Mouse (Mus musculus) regulatory T cell (primary cell): Measurements from ENCODE around the gene Nav2.

Source experiments
- in situ Hi-C: fragments of 300-600 bp; cut with MboI, MseI; formaldehyde crosslinking; loops from one replicate; pipeline ENCODE4 v1.15.1; 2025; ENCODE audit warnings: high pct_unique_total_duplicates

The Nav2 gene

GRCm38 (mm10) chr7:48908521-48909341, at the start of gene Nav2:
Gene Nav2 (plus strand): TSS chr7:48908716.
- in situ Hi-C loops: no loop called here

GRCm38 (mm10) chr7:48859362-48859761, 49.2 kb upstream of the Nav2 start:
- in situ Hi-C loops: no loop called here

DNA sequence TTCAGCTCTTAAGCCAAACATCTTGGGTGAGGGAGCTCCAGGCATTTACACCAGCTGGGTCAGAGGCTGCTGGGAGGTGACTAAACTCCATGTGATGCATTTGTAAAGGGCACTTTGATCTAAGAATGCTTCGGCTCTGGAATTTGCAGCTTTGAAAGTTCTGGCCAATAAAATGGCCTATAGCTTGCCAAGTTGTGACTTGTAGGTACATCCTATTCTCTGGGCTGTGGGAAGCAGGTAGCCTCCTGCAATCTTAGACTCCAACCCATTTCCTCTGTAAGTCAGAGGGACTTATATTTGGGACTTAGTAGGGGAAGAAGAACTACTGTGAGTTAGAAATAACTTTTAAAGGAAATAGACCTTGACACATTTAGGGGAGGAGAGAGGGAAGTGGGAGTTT, 47.6 kb upstream of the Nav2 start:
- in situ Hi-C loops: no loop called here

- in situ Hi-C loops: no loop called here
Measured at GRCm38 (mm10) chr7:48861796-48862195, 46.7 kb upstream of the Nav2 start.

DNA sequence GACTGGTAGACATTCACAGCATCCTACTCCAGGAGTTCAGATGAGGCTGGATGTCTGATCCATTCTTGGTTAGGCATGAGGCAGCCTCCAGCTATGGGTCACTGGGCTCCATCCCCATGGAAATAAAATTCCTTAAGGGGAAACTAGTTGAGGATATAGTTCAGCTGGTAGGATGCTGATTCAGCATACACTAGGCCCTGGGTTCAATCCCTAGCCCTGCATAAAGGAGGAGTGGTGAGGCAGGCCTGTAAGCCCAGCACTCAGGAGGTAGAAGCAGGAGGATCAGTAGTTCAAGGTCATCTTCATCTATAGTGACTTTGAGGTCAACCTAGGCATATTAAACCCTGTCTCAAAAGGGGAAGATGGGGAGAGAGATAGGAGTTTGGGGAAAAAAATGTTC, 44.3 kb upstream of the Nav2 start:
- in situ Hi-C loops: no loop called here

GRCm38 (mm10) chr7:48864671-48865458, 43.7 kb upstream of the Nav2 start:
- in situ Hi-C loops: no loop called here

GRCm38 (mm10) chr7:48867576-48867975, 40.9 kb upstream of the Nav2 start:
- in situ Hi-C loops: no loop called here

GRCm38 (mm10) chr7:48870144-48870543, 38.4 kb upstream of the Nav2 start:
- in situ Hi-C loops: loop anchor here (5.0 to 10.0 kb wide), 2 partner anchors 118 to 905 kb away; partner anchors contain the start of gene Prmt3

GRCm38 (mm10) chr7:48870579-48871180, 37.8 kb upstream of the Nav2 start:
- in situ Hi-C loops: loop anchor here (5.0 to 10.0 kb wide), 2 partner anchors 118 to 904 kb away; partner anchors contain the start of gene Prmt3

DNA sequence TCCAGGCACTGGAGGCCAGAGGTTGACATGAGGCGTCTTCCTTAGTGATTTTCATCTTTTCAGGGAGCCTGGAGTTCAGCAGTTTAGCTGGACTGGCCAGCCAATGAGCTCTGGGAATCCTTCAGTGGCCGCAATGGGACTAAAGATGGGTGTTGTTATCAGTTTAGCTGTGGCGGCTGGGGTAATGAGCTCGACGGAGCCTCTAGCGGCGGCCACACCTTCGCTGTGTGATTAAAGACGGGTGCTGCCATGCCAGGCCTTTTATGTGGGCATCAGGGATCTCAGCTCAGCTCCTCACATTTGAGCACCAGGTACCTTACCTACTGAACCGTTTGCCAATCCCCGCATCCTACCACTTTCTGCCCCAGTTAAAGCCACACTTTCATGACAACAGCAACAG, 37.2 kb upstream of the Nav2 start:
- in situ Hi-C loops: loop anchor here (5.0 to 10.0 kb wide), 2 partner anchors 119 to 904 kb away; partner anchors contain the start of gene Prmt3

- in situ Hi-C loops: loop anchor here (10.0 kb wide), 1 partner anchor 900 kb away; the partner anchor contains the start of gene Prmt3
Measured at GRCm38 (mm10) chr7:48875096-48875495, 33.4 kb upstream of the Nav2 start.

GRCm38 (mm10) chr7:48876526-48876925, 32.0 kb upstream of the Nav2 start:
- in situ Hi-C loops: loop anchor here (10.0 kb wide), 1 partner anchor 898 kb away; the partner anchor contains the start of gene Prmt3

- in situ Hi-C loops: loop anchor here (10.0 kb wide), 1 partner anchor 897 kb away; the partner anchor contains the start of gene Prmt3
Measured at GRCm38 (mm10) chr7:48877786-48878390, 30.6 kb upstream of the Nav2 start.

DNA sequence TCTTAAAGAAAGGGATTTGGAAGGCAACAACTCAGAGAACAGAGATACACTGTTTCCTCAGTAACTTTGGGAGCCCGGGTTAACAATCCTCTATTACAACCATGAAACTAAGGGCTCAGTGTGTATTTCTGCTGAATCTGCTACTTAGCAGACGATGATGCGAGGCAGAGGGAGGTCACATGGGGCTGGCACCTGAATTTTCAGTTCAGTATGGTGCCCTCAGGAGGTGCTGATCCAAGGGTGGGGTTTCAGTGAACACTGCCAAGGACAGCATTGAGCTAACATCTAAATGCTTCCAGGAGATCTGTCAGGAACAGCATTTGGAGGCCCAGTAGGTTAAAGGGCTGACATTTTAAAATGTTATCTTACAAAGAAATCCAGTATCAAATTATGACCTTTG, 28.9 kb upstream of the Nav2 start:
- in situ Hi-C loops: loop anchor here (10.0 kb wide), 1 partner anchor 895 kb away; the partner anchor contains the start of gene Prmt3

GRCm38 (mm10) chr7:48880591-48881481, 27.7 kb upstream of the Nav2 start:
- in situ Hi-C loops: no loop called here

- in situ Hi-C loops: no loop called here
Measured at GRCm38 (mm10) chr7:48881486-48881885, 27.0 kb upstream of the Nav2 start, which contains the start of gene E2f8. Gene E2f8 (minus strand): TSS chr7:48881596.

- in situ Hi-C loops: no loop called here
Measured at GRCm38 (mm10) chr7:48881971-48882609, 26.4 kb upstream of the Nav2 start.

- in situ Hi-C loops: no loop called here
Measured at GRCm38 (mm10) chr7:48883525-48884265, 24.8 kb upstream of the Nav2 start.

DNA sequence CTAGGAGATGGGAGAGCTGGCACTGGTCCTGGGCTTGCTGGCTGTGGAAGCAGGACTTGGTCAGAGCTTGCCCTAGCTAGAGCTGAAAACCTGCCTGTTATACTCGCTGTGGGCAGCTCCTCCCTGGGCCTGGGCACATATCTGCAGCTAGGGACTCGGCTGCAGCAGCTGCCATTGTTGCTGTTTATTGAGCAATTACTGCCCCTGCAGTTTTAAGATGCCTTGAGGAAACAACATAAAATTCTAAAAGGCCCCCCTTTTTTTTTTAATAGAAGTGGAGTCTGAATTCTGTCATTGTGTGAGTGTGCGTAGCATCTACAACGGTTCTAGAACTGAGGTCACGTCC, 24.3 kb upstream of the Nav2 start:
- in situ Hi-C loops: no loop called here
